Mouse (Mus musculus): ENCODE results near the gene Zfp784.

- TF ChIP-seq CTCF (IDR thresholded peaks at IDR 0.05; ENCODE audit: borderline replicate concordance, insufficient read depth, low read depth, low read length) (no peak), POLR2A (IDR thresholded peaks at IDR 0.05; ENCODE audit: borderline replicate concordance, insufficient read depth, low read length) (no peak)
Measured at GRCm38 (mm10) chr7:5038940-5039339, 694 bp upstream of the Zfp784 start.
